Mouse (Mus musculus): ENCODE measurements at regions not wholly inside any gene's neighbourhood (a gene's known extent, or its start where the extent isn't known, plus 50 kb on each side); places are given as distances from the start of the nearest gene placed in this dataset.

DNA sequence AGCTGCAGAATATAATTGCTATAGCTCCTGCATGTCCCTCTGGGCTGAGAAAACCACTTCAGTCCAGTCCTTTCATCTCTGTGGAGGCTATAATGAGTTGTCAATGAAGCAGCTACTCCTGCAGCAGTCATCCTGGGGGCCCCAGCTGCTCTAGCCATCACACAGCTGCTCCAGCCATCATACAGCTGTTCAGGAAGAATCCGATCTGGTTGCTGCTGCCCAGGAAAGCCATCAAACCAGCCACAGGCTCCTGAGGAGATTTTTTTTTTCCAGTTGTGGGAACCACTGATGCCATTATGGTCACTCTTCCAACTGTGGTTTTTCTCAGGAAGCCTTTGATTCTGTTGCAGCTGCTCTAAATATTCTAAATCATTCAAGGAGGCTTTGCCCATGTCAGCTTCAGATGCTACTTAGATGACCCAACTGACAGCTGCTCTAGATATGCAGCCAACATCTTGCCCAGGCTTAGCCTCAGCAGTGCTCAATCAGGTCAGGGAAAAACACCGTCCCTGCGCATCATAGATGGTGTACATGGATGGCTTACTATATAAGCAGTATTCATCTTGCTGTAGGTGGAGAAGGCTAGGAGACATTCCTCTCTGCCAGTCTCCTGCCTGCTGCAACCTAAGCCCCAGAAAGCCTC lies 177.0 kb upstream of the Pfn2 start:
- Histone ChIP-seq H3K9me3 (ENCODE audit: control insufficient read depth, insufficient read depth, low read depth, low read length) (no peaks in the 10 kb centered on the region), H3K36me3 (ENCODE audit: control insufficient read depth, insufficient read depth, low read length, poor library complexity, severe bottlenecking) (no peaks in the 10 kb centered on the region), H3K27ac (ENCODE audit: insufficient read depth, low read depth, low read length, poor library complexity, severe bottlenecking) (no peak overlapping the region), H3K4me3 (ENCODE audit: insufficient read depth in 1 of 2, low read depth in 1 of 2, low read length in 2 of 2, poor library complexity in 1 of 2, severe bottlenecking in 1 of 2) (no peak overlapping the region), H3K4me1 (ENCODE audit: control insufficient read depth in 2 of 2, insufficient read depth in 2 of 2, low read length in 2 of 2, poor library complexity in 1 of 2) (no peaks in the 10 kb centered on the region), H3K9ac (ENCODE audit: insufficient read depth, low read depth, low read length, poor library complexity, severe bottlenecking) (no peak overlapping the region)
- in situ Hi-C loops (cut with MboI; ENCODE audit: low sequenced_read_pairs in 2 of 2, unreplicated experiment in 2 of 2), result no loop called here
- DNase-seq (ENCODE audit: low read depth, low spot score), result no peak
- no peak for TF ChIP-seq MAFK (IDR thresholded peaks at IDR 0.05; ENCODE audit: insufficient read depth, low read depth, low read length)
- TF ChIP-seq ZNF384 (IDR thresholded peaks at IDR 0.05; ENCODE audit: low read depth, low read length), result no peak
- TF ChIP-seq CHD2 (IDR thresholded peaks at IDR 0.05; ENCODE audit: low read depth, low read length), result no peak
- no peak for TF ChIP-seq HCFC1 (IDR thresholded peaks at IDR 0.05; ENCODE audit: borderline replicate concordance, insufficient read depth, low read length)
- no peak for TF ChIP-seq ZC3H11A (IDR thresholded peaks at IDR 0.05; ENCODE audit: borderline replicate concordance, low read depth, low read length)

DNA sequence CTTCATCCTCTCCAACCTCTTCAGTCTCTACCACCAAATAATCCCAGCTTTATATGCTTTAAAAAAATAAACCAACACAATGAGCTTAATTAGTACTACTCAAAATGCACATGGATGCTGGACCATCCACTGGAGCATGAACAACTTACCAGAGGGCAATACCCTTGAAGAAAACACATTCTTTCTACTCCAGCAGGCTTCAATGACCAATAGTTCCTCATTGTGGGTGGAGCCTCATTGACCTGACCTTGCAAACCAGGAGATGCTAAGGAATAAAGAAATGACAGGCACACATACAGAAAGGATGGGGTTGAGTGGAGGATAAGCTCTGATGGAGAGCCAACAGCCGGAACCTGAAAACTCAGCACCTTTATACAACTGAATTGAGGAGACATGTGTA lies 201.7 kb upstream of the Pfn2 start:
- H3K36me3 ChIP-seq (ENCODE audit: control insufficient read depth, insufficient read depth, low read length, poor library complexity, severe bottlenecking), result no peaks in the 10 kb centered on the region
- no peaks in the 10 kb centered on the region for H3K4me1 ChIP-seq (ENCODE audit: control insufficient read depth in 2 of 2, insufficient read depth in 2 of 2, low read length in 2 of 2, poor library complexity in 1 of 2)
- H3K27ac ChIP-seq (ENCODE audit: insufficient read depth, low read depth, low read length, poor library complexity, severe bottlenecking), result no peak overlapping the region
- H3K4me3 ChIP-seq (ENCODE audit: insufficient read depth in 1 of 2, low read depth in 1 of 2, low read length in 2 of 2, poor library complexity in 1 of 2, severe bottlenecking in 1 of 2), result no peak overlapping the region
- TF ChIP-seq MAFK (IDR thresholded peaks at IDR 0.05; ENCODE audit: insufficient read depth, low read depth, low read length) (no peak), ZC3H11A (IDR thresholded peaks at IDR 0.05; ENCODE audit: borderline replicate concordance, low read depth, low read length) (no peak), HCFC1 (IDR thresholded peaks at IDR 0.05; ENCODE audit: borderline replicate concordance, insufficient read depth, low read length) (no peak), CHD2 (IDR thresholded peaks at IDR 0.05; ENCODE audit: low read depth, low read length) (no peak), ZNF384 (IDR thresholded peaks at IDR 0.05; ENCODE audit: low read depth, low read length) (no peak)
- in situ Hi-C loops (cut with MboI; ENCODE audit: low sequenced_read_pairs in 2 of 2, unreplicated experiment in 2 of 2), result no loop called here
- no peaks in the 10 kb centered on the region for H3K9me3 ChIP-seq (ENCODE audit: control insufficient read depth, insufficient read depth, low read depth, low read length)
- no peak overlapping the region for H3K9ac ChIP-seq (ENCODE audit: insufficient read depth, low read depth, low read length, poor library complexity, severe bottlenecking)
- no peak for DNase-seq (ENCODE audit: low read depth, low spot score)

DNA sequence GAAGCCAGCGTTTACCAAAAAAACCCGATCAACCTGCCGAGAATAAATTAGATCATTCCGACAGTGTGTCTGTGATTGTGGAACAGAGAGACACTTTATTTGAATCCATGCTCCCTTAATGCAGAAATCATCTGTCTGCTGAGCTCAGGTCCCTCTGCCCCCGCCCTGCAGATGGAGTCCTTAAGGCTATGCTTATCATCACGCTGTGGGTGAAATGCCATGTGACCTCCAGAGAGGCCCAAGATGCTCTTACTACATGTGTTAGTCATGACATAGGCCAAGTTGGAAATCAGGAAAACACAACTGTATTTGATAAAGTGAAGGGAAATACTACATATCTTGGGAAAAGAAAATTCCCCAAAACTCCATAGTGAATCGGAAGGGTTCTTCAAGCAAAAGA lies 206.8 kb upstream of the Pfn2 start:
- Histone ChIP-seq H3K4me1 (ENCODE audit: control insufficient read depth in 2 of 2, insufficient read depth in 2 of 2, low read length in 2 of 2, poor library complexity in 1 of 2) (0 out of 4 replicates have a peak, but pooled peaks cover 0 to 1% of the 10 kb centered on the region in 2 experiments), H3K36me3 (ENCODE audit: control insufficient read depth, insufficient read depth, low read length, poor library complexity, severe bottlenecking) (no peaks in the 10 kb centered on the region), H3K9ac (ENCODE audit: insufficient read depth, low read depth, low read length, poor library complexity, severe bottlenecking) (no peak overlapping the region), H3K27ac (ENCODE audit: insufficient read depth, low read depth, low read length, poor library complexity, severe bottlenecking) (no peak overlapping the region), H3K4me3 (ENCODE audit: insufficient read depth in 1 of 2, low read depth in 1 of 2, low read length in 2 of 2, poor library complexity in 1 of 2, severe bottlenecking in 1 of 2) (no peak overlapping the region), H3K9me3 (ENCODE audit: control insufficient read depth, insufficient read depth, low read depth, low read length) (no peaks in the 10 kb centered on the region; the same call in 1 of the 2 replicates)
- TF ChIP-seq MAFK (IDR thresholded peaks at IDR 0.05; ENCODE audit: insufficient read depth, low read depth, low read length), result no peak
- TF ChIP-seq CHD2 (IDR thresholded peaks at IDR 0.05; ENCODE audit: low read depth, low read length), result no peak
- TF ChIP-seq HCFC1 (IDR thresholded peaks at IDR 0.05; ENCODE audit: borderline replicate concordance, insufficient read depth, low read length), result no peak
- no peak for TF ChIP-seq ZNF384 (IDR thresholded peaks at IDR 0.05; ENCODE audit: low read depth, low read length)
- no peak for TF ChIP-seq ZC3H11A (IDR thresholded peaks at IDR 0.05; ENCODE audit: borderline replicate concordance, low read depth, low read length)
- in situ Hi-C loops (cut with MboI; ENCODE audit: low sequenced_read_pairs in 2 of 2, unreplicated experiment in 2 of 2), result no loop called here
- DNase-seq (ENCODE audit: low read depth, low spot score), result no peak

DNA sequence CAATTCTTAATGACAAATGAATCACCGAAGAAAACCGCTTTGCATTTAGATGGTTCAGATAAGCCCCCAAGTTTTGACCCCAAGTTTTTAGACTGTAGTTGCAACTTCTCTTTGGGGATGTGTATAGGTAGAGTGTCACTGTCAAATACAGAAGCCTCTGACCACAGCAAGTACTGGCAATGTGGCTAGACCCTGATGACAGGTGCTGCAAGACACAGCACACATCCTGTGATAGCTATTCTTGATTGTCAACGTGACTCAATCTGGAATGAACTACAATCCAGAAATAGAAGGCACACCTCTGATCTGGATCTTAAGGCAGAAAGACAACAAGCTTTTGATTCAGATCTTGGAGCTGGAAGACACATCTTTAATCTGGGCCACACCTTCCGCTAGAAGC lies 207.3 kb upstream of the Pfn2 start:
- H3K27ac ChIP-seq (ENCODE audit: insufficient read depth, low read depth, low read length, poor library complexity, severe bottlenecking), result no peak overlapping the region
- H3K36me3 ChIP-seq (ENCODE audit: control insufficient read depth, insufficient read depth, low read length, poor library complexity, severe bottlenecking), result no peaks in the 10 kb centered on the region
- H3K4me1 ChIP-seq (ENCODE audit: control insufficient read depth in 2 of 2, insufficient read depth in 2 of 2, low read length in 2 of 2, poor library complexity in 1 of 2), result 0 out of 4 replicates have a peak, but pooled peaks cover 0 to 1% of the 10 kb centered on the region in 2 experiments
- H3K9ac ChIP-seq (ENCODE audit: insufficient read depth, low read depth, low read length, poor library complexity, severe bottlenecking), result no peak overlapping the region
- TF ChIP-seq CHD2 (IDR thresholded peaks at IDR 0.05; ENCODE audit: low read depth, low read length) (no peak), HCFC1 (IDR thresholded peaks at IDR 0.05; ENCODE audit: borderline replicate concordance, insufficient read depth, low read length) (no peak), ZC3H11A (IDR thresholded peaks at IDR 0.05; ENCODE audit: borderline replicate concordance, low read depth, low read length) (no peak), ZNF384 (IDR thresholded peaks at IDR 0.05; ENCODE audit: low read depth, low read length) (no peak), MAFK (IDR thresholded peaks at IDR 0.05; ENCODE audit: insufficient read depth, low read depth, low read length) (no peak)
- DNase-seq (ENCODE audit: low read depth, low spot score), result no peak
- in situ Hi-C loops (cut with MboI; ENCODE audit: low sequenced_read_pairs in 2 of 2, unreplicated experiment in 2 of 2), result no loop called here
- H3K4me3 ChIP-seq (ENCODE audit: insufficient read depth in 1 of 2, low read depth in 1 of 2, low read length in 2 of 2, poor library complexity in 1 of 2, severe bottlenecking in 1 of 2), result no peak overlapping the region
- no peaks in the 10 kb centered on the region; the same call in 1 of the 2 replicates for H3K9me3 ChIP-seq (ENCODE audit: control insufficient read depth, insufficient read depth, low read depth, low read length)

Measured in ES-E14 (cell line).